Mouse (Mus musculus): ENCODE measurements around the gene Fam71e2.

- TF ChIP-seq CEBPB (IDR thresholded peaks at IDR 0.05; ENCODE audit: low read depth) (no peak), CTCF (IDR thresholded peaks at IDR 0.05; ENCODE audit: control insufficient read depth, insufficient read depth, insufficient read length) (no peak)
These were observed 46.7 kb downstream of the Fam71e2 start for GRCm38 (mm10) chr7:4724359-4724758.
